Mouse (Mus musculus) liver, embryonic 14.5 days (tissue): Measurements from ENCODE around the gene Psma5. TPM values are rescaled to one million over a fixed set of nuclear protein-coding genes. Genes with fewer than 3 reads are reported as not detected.

Experiments
- ATAC-seq: fragments of 200-750 bp; cut with Nextera tagmentation; 2 replicates; pipeline ENCODE4 v1.8.0; 2017; ENCODE audit warnings: moderate number of reproducible peaks, mild to moderate bottlenecking, moderate library complexity; ENCODE audit not compliant: insufficient read depth
- DNase-seq, 3 experiments: peaks; one replicate each; pipeline ENCODE4 v3.0.0-alpha.2; 2012 to 2013; ENCODE audit warnings: low read depth in 3 of 3, low spot score in 3 of 3
- H3K27ac ChIP-seq: fragments of 300-500 bp; sonication (generic); 2 replicates; pipeline ENCODE4 v1.5.1; 2014; ENCODE audit warnings: moderate library complexity, mild to moderate bottlenecking, control low read depth, inconsistent platforms
- H3K27me3 ChIP-seq: fragments of 300-500 bp; sonication (generic); 2 replicates; pipeline ENCODE4 v1.6.1; 2014; ENCODE audit warnings: mild to moderate bottlenecking, low read length, moderate library complexity; ENCODE audit not compliant: control insufficient read depth, insufficient read depth
- H3K36me3 ChIP-seq: fragments of 300-500 bp; sonication (generic); replicated peaks from 2 replicates; pipeline ENCODE4 v1.6.1; 2014; ENCODE audit warnings: low read depth; ENCODE audit not compliant: control insufficient read depth, insufficient read depth
- H3K4me1 ChIP-seq, 2 experiments: fragments of 200-500 bp in 1 of 2; fragments of 300-500 bp in 1 of 2; sonication (generic) in 1 of 2; replicated peaks; 2 replicates each; pipeline ENCODE4 v1.6.1; 2012 to 2014; ENCODE audit warnings: antibody characterized with exemption in 1 of 2, inconsistent platforms in 1 of 2, low read length in 1 of 2; ENCODE audit not compliant: control insufficient read depth in 2 of 2, insufficient read depth in 2 of 2
- H3K4me2 ChIP-seq: fragments of 300-500 bp; sonication (generic); 2 replicates; pipeline ENCODE4 v1.6.1; 2014; ENCODE audit warnings: low read depth, mild to moderate bottlenecking, control low read depth, moderate library complexity
- H3K4me3 ChIP-seq, 2 experiments: fragments of 200-500 bp in 1 of 2; fragments of 300-500 bp in 1 of 2; sonication (generic) in 1 of 2; 2 replicates each; pipeline ENCODE4 v1.5.1; 2012 to 2014; ENCODE audit warnings: low read depth in 2 of 2, low read length in 2 of 2, mild to moderate bottlenecking in 2 of 2, control low read depth in 1 of 2, inconsistent platforms in 1 of 2, moderate library complexity in 1 of 2; ENCODE audit not compliant: insufficient read depth in 1 of 2
- H3K9ac ChIP-seq: fragments of 300-500 bp; sonication (generic); replicated peaks from 2 replicates; pipeline ENCODE4 v1.6.1; 2014; ENCODE audit warnings: mild to moderate bottlenecking, control low read depth, moderate library complexity
- H3K9me3 ChIP-seq: fragments of 300-500 bp; sonication (generic); 2 replicates; pipeline ENCODE4 v1.6.1; 2016; ENCODE audit warnings: low read length, mixed read lengths; ENCODE audit not compliant: control insufficient read depth
- CTCF ChIP-seq: IDR thresholded peaks from 2 replicates; pipeline ENCODE4 v1.5.1; 2016; ENCODE audit warnings: antibody characterized with exemption, low read depth, control low read depth
- EP300 ChIP-seq: IDR thresholded peaks from 2 replicates; pipeline ENCODE4 v1.6.1; 2016; ENCODE audit warnings: antibody characterized with exemption, low read depth
- WGBS: fragments of 180-500 bp; shearing (Covaris S2); extraction: QIAGEN DNeasy Blood & Tissue Kit; methylation state at CpG from one replicate; pipeline ENCODE4 v1.1.7; 2014; ENCODE audit not compliant: insufficient replicate concordance; 5-methylcytosine and 5-hydroxymethylcytosine counted together
- polyA plus RNA-seq, 2 experiments: library from polyadenylated mRNA; depleted of rRNA in 1 of 2; stranded (reverse) in 1 of 2; unstranded in 1 of 2; fragments of >200 nt; fragmentation: Nextera tagmentation in 1 of 2; extraction: Ambion mirVana in 1 of 2; gene quantifications; 2 replicates each; pipeline versions ENCODE4 v1.2.1 to v1.2.3; 2012 to 2014

Psma5 gene
- polyA plus RNA-seq, 2 experiments: 93.8 to 192 TPM

GRCm38 (mm10) chr3:108294398-108294797 lies 37.7 kb downstream of the Psma5 start:
- Histone ChIP-seq H3K9me3 (no peaks in the 10 kb centered on the region), H3K4me2 (no peak overlapping the region), H3K4me3 (no peak overlapping the region), H3K4me1 (peaks cover 32 to 64% of the 10 kb centered on the region in 2 experiments), H3K27me3 (no peaks in the 10 kb centered on the region), H3K36me3 (no peaks in the 10 kb centered on the region), H3K9ac (no peak overlapping the region), H3K27ac (no peak overlapping the region)
- DNase-seq (no peak), ATAC-seq (no peak)
- TF ChIP-seq EP300: no peak
- TF ChIP-seq CTCF: no peak
- WGBS: 6% methylated on average over 2 of the region's 2 CpGs

GRCm38 (mm10) chr3:108295379-108296219 lies 38.9 kb downstream of the Psma5 start:
- Histone ChIP-seq H3K4me1 (peaks cover 32 to 60% of the 10 kb centered on the region in 2 experiments), H3K27ac (peak overlapping the region; percentile 13), H3K9ac (no peak overlapping the region), H3K36me3 (no peaks in the 10 kb centered on the region), H3K9me3 (no peaks in the 10 kb centered on the region), H3K4me3 (no peak overlapping the region), H3K4me2 (peak overlapping the region; percentile 59), H3K27me3 (no peaks in the 10 kb centered on the region)
- TF ChIP-seq EP300 (no peak), CTCF (no peak)
- no peak for DNase-seq
- ATAC-seq: peak; percentile 21
- 29% methylated on average over 14 of the region's 14 CpGs for WGBS

GRCm38 (mm10) chr3:108296220-108297049 lies 39.7 kb downstream of the Psma5 start:
- ATAC-seq (peak; percentile 80), DNase-seq (peak; percentile 51 to 63 (median 52))
- Histone ChIP-seq H3K4me1 (peaks cover 32 to 53% of the 10 kb centered on the region in 2 experiments), H3K4me3 (no peak overlapping the region; a peak in 1 of 4 replicates), H3K36me3 (no peaks in the 10 kb centered on the region), H3K27me3 (no peaks in the 10 kb centered on the region), H3K9me3 (no peaks in the 10 kb centered on the region), H3K27ac (peak overlapping the region; percentile 33), H3K4me2 (peak overlapping the region; percentile 59), H3K9ac (peak overlapping the region; percentile 19)
- TF ChIP-seq EP300: no peak
- no peak for TF ChIP-seq CTCF
- WGBS: 10% methylated on average over 14 of the region's 14 CpGs

GRCm38 (mm10) chr3:108297050-108297419 lies 40.3 kb downstream of the Psma5 start:
- H3K4me2 ChIP-seq: peak overlapping the region; percentile 59
- H3K4me3 ChIP-seq: no peak overlapping the region
- WGBS: 66% methylated on average over 7 of the region's 7 CpGs
- H3K4me1 ChIP-seq: peaks cover 32 to 51% of the 10 kb centered on the region in 2 experiments
- no peaks in the 10 kb centered on the region for H3K36me3 ChIP-seq
- no peak for ATAC-seq
- no peak for TF ChIP-seq EP300
- no peak for TF ChIP-seq CTCF
- no peaks in the 10 kb centered on the region for H3K27me3 ChIP-seq
- H3K27ac ChIP-seq: peak overlapping the region; percentile 33
- no peak for DNase-seq
- H3K9me3 ChIP-seq: no peaks in the 10 kb centered on the region
- no peak overlapping the region for H3K9ac ChIP-seq
